Mouse (Mus musculus) stomach, postnatal 0 days (tissue): ENCODE measurements around the gene Hist2h3b. TPM values are rescaled to one million over a fixed set of nuclear protein-coding genes. Genes with fewer than 3 reads are reported as not detected.
A peak's percentile ranks its signal among the peaks of the same experiment; 100 is the strongest.
"Not testable (repeated sequence)": the region's sequence is repeated elsewhere in the genome, so short reads cannot be mapped to it uniquely, and the experiment has no call there.

ENCODE experiments used
- ATAC-seq: fragments of 200-750 bp; cut with Nextera tagmentation; 2 replicates; pipeline ENCODE4 v1.8.0; 2017; ENCODE audit not compliant: low FRiP score, low TSS enrichment
- DNase-seq: peaks from one replicate; pipeline ENCODE4 v3.0.0-alpha.2; 2016; ENCODE audit warnings: low spot score
- H3K27ac ChIP-seq: fragments of 300-500 bp; sonication (generic); replicated peaks from 2 replicates; pipeline ENCODE4 v1.5.1; 2014; ENCODE audit warnings: mild to moderate bottlenecking, control low read depth
- H3K27me3 ChIP-seq: fragments of 300-500 bp; sonication (generic); 2 replicates; pipeline ENCODE4 v1.6.1; 2014; ENCODE audit warnings: low read length; ENCODE audit not compliant: control insufficient read depth, insufficient read depth
- H3K36me3 ChIP-seq: fragments of 300-500 bp; sonication (generic); 2 replicates; pipeline ENCODE4 v1.6.1; 2014; ENCODE audit warnings: low read length, mixed read lengths; ENCODE audit not compliant: control insufficient read depth, insufficient read depth
- H3K4me1 ChIP-seq: fragments of 300-500 bp; sonication (generic); replicated peaks from 2 replicates; pipeline ENCODE4 v1.6.1; 2014; ENCODE audit warnings: antibody characterized with exemption; ENCODE audit not compliant: control insufficient read depth, insufficient read depth
- H3K4me2 ChIP-seq: fragments of 300-500 bp; sonication (generic); replicated peaks from 2 replicates; pipeline ENCODE4 v1.6.1; 2014; ENCODE audit warnings: low read depth, mild to moderate bottlenecking, control low read depth, moderate library complexity
- H3K4me3 ChIP-seq: fragments of 300-500 bp; sonication (generic); 2 replicates; pipeline ENCODE4 v1.5.1; 2014; ENCODE audit warnings: low read depth, low read length, control low read depth
- H3K9ac ChIP-seq: fragments of 300-500 bp; sonication (generic); 2 replicates; pipeline ENCODE4 v1.6.1; 2014; ENCODE audit warnings: mild to moderate bottlenecking, low read length, control low read depth, mixed read lengths
- H3K9me3 ChIP-seq: fragments of 300-500 bp; sonication (generic); 2 replicates; pipeline ENCODE4 v1.6.1; 2016; ENCODE audit warnings: low read length; ENCODE audit not compliant: control insufficient read depth
- CTCF ChIP-seq: IDR thresholded peaks from 2 replicates; pipeline ENCODE4 v1.5.1; 2016; ENCODE audit warnings: antibody characterized with exemption, low read depth, mild to moderate bottlenecking, moderate library complexity
- EP300 ChIP-seq: optimal IDR thresholded peaks from 2 replicates; pipeline ENCODE3; 2016; ENCODE audit warnings: antibody characterized with exemption
- WGBS: fragments of 180-500 bp; shearing (Covaris S2); extraction: QIAGEN DNeasy Blood & Tissue Kit; methylation state at CpG from one replicate; pipeline ENCODE4 v1.1.7; 2014; 5-methylcytosine and 5-hydroxymethylcytosine counted together
- polyA plus RNA-seq: library from polyadenylated mRNA; unstranded; fragments of >200 nt; fragmentation: Nextera tagmentation; extraction: Ambion mirVana; gene quantifications from 2 replicates; pipeline ENCODE4 v1.2.1, GENCODE M21; 2015

Gene Hist2h3b
- polyA plus RNA-seq, 1 experiment from 2014 or later, result 34.4 TPM

- no peaks in the 10 kb centered on the region for H3K4me1 ChIP-seq
- H3K9ac ChIP-seq, result no peak overlapping the region
- no peak overlapping the region for H3K4me3 ChIP-seq
- H3K4me2 ChIP-seq, result no peak overlapping the region; the same call in 1 of the 2 replicates
- DNase-seq, result no peak
- no peaks in the 10 kb centered on the region for H3K27me3 ChIP-seq
- no peaks in the 10 kb centered on the region for H3K9me3 ChIP-seq
- peak overlapping the region; percentile 83; the same call in 1 of the 2 replicates for H3K27ac ChIP-seq
- no peaks in the 10 kb centered on the region for H3K36me3 ChIP-seq
- WGBS, result 61% methylated on average over 4 of the region's 4 CpGs
- TF ChIP-seq CTCF (no peak), EP300 (no peak)
- ATAC-seq, result no peak
Measured at GRCm38 (mm10) chr3:96267541-96267940, 913 bp upstream of the Hist2h3b start.

- H3K4me3 ChIP-seq, result peak overlapping the region; percentile 43
- not testable (repeated sequence) for DNase-seq, H3K4me1 ChIP-seq, H3K27me3 ChIP-seq, H3K9me3 ChIP-seq, H3K36me3 ChIP-seq
- H3K4me2 ChIP-seq, result peak overlapping the region; percentile 75
- peak overlapping the region; percentile 64 for H3K9ac ChIP-seq
- H3K27ac ChIP-seq, result peak overlapping the region; percentile 93
- WGBS, result 0% methylated on average over 9 of the region's 44 CpGs
- peak; percentile 25 for ATAC-seq
Measured at GRCm38 (mm10) chr3:96268776-96269378, 423 bp downstream of the Hist2h3b start.

- ATAC-seq (peak; percentile 96), DNase-seq (peak; percentile 90)
- Histone ChIP-seq H3K9me3 (no peaks in the 10 kb centered on the region), H3K27me3 (no peaks in the 10 kb centered on the region), H3K4me2 (peak within 1 kb of the TSS; percentile 75), H3K27ac (peak within 1 kb of the TSS; percentile 93), H3K4me1 (no peaks in the 10 kb centered on the region), H3K36me3 (no peaks in the 10 kb centered on the region), H3K4me3 (peak within 1 kb of the TSS; percentile 43), H3K9ac (peak within 1 kb of the TSS; percentile 69)
- under 1% methylated on average over 45 of the region's 45 CpGs for WGBS
- peak; percentile 25 for TF ChIP-seq EP300
- TF ChIP-seq CTCF, result no peak
Measured at GRCm38 (mm10) chr3:96269511-96270474, 1.3 kb downstream of the Hist2h3b start, which contains the start of gene Hist2h2bb. Hist2h2bb (plus strand) TSS chr3:96269752.

- no peak for DNase-seq
- no peak for ATAC-seq
Measured at GRCm38 (mm10) chr3:96273591-96274465, 5.4 kb downstream of the Hist2h3b start.

GRCm38 (mm10) chr3:96277428-96277799, 9.0 kb downstream of the Hist2h3b start:
- H3K36me3 ChIP-seq, result no peaks in the 10 kb centered on the region
- H3K4me3 ChIP-seq, result peak overlapping the region; percentile 42
- H3K27ac ChIP-seq, result peak overlapping the region; percentile 77
- peak overlapping the region; percentile 66 for H3K9ac ChIP-seq
- peak; percentile 4; the same call in 1 of the 2 replicates for ATAC-seq
- no peaks in the 10 kb centered on the region for H3K9me3 ChIP-seq
- H3K4me1 ChIP-seq, result no peaks in the 10 kb centered on the region
- 11% methylated on average over 8 of the region's 8 CpGs for WGBS
- DNase-seq, result peak; percentile 38
- no peaks in the 10 kb centered on the region for H3K27me3 ChIP-seq
- no peak for TF ChIP-seq EP300
- peak; percentile 50 for TF ChIP-seq CTCF
- H3K4me2 ChIP-seq, result peak overlapping the region; percentile 65

More at GRCm38 (mm10) chr3:96273591-96274465, 5.4 kb downstream of the Hist2h3b start:
- TF ChIP-seq CTCF (no peak), EP300 (no peak)
- Histone ChIP-seq H3K4me3 (no peak overlapping the region), H3K27me3 (no peaks in the 10 kb centered on the region), H3K9ac (no peak overlapping the region), H3K9me3 (no peaks in the 10 kb centered on the region), H3K27ac (no peak overlapping the region), H3K4me2 (no peak overlapping the region), H3K4me1 (no peaks in the 10 kb centered on the region), H3K36me3 (no peaks in the 10 kb centered on the region)
- 86% methylated on average over 17 of the region's 17 CpGs for WGBS
